20 mouse cellular contexts compared by ENCODE assay signal in the genomic region with DNA sequence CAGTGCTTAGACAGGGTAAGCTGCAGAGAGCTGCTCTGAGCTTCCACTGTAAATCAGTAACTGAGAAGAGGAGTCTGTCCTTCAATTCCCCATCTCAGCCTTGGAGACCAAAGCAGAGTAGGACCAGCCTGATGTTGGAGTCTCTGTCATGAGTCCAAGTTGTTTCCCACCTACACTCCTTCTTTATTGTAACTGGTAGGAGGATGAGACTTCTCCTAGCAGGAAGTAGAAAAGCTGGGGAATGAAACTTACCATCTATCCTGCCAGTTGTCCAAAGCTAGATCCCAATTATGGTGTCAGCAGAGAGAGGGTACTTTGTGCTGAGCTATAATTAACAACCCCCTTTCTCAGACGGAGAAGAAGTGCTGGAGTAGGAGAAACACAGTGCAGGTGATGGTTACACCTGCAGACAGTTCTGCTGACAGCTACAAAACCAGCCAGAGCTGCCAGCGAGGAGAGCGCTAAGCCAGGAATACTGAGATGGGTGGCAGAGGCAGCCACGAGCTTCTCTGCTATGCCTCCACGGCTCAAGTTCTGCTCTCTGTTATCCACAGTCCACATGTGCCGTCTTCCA.
DNase-seq lines count a peak whose midpoint lies in the region; TF ChIP-seq lines count a peak whose summit lies in the region.
"Had no signal": no experiment of that assay in that cellular context is flagged by ENCODE, and none has a peak within 500 bp of the region (broad histone marks: within the 10 kb centered on the region; RNA-seq: fewer than 3 reads in every experiment).

No protein-coding gene starts in this region.

- no peak overlapping the region for H3K27ac ChIP-seq in cerebellum, adult 2 months (ENCODE audit: insufficient read depth, low read length)
- H3K27ac ChIP-seq: embryonic facial prominence, embryonic 13.5 days; forebrain, embryonic 12.5 days; heart, embryonic 15.5 days; hindbrain, embryonic 13.5 days had no signal

- no peak for TF ChIP-seq POLR2A in cerebellum, adult 2 months (IDR thresholded peaks at IDR 0.05; ENCODE audit: borderline replicate concordance, insufficient read depth, low read length)

- DNase-seq in cerebellum, adult 2 months: peak; percentile 9
- DNase-seq in cerebellum, adult 8-10 months: no peak
- peak; percentile 19 to 49 for DNase-seq in kidney, postnatal 25 days
- DNase-seq in kidney, postnatal 10 days: no peak
- peak; percentile 61 for DNase-seq in right cerebral cortex, adult 18-20 months
- DNase-seq in right cerebral cortex, adult 2 months (ENCODE audit: low spot score in 2 of 2): no peak
- no peak for DNase-seq in urinary bladder, postnatal 25 days (ENCODE audit: low spot score)
- DNase-seq: adrenal gland, adult 8-10 months; adrenal gland, postnatal 36 days; B cell, adult 2 months; cerebellum, adult 11 months; cerebellum, adult 9-11 months; cerebellum, postnatal 36 days; gastrocnemius, postnatal 10 days; heart, adult 18-20 months; heart, postnatal 14 days had no signal

- TF ChIP-seq CTCF in cerebellum, adult 2 months (IDR thresholded peaks at IDR 0.05; ENCODE audit: borderline replicate concordance, insufficient read depth, low read depth, low read length): no peak

- no peaks in the 10 kb centered on the region for H3K27me3 ChIP-seq in cerebellum, adult 2 months (ENCODE audit: control insufficient read depth, insufficient read depth, low read length)
- H3K27me3 ChIP-seq: embryonic facial prominence, embryonic 13.5 days; forebrain, embryonic 12.5 days; heart, embryonic 15.5 days; hindbrain, embryonic 13.5 days had no signal

- peaks cover 15% of the 10 kb centered on the region for H3K4me1 ChIP-seq in cerebellum, adult 2 months (ENCODE audit: control insufficient read depth, insufficient read depth, low read length)
- H3K4me1 ChIP-seq: embryonic facial prominence, embryonic 13.5 days had no signal

- 63% methylated on average over 6 of the region's 6 CpGs for WGBS in cerebellum, adult 2 months

- no peak overlapping the region for H3K4me3 ChIP-seq in cerebellum, adult 2 months (replicated peaks; ENCODE audit: insufficient read depth, low read depth, low read length)
- H3K4me3 ChIP-seq: embryonic facial prominence, embryonic 13.5 days; forebrain, embryonic 12.5 days; heart, embryonic 15.5 days; hindbrain, embryonic 13.5 days had no signal

Comparison
In these comparisons a context has a peak if more than half of its experiments do, and no peak if none do; other contexts are left out.
1. DNase-seq: peak in cerebellum, adult 2 months (2 of 2), kidney, postnatal 25 days (2 of 2) and right cerebral cortex, adult 18-20 months (single experiment); none in cerebellum, adult 8-10 months (single experiment), kidney, postnatal 10 days (single experiment), right cerebral cortex, adult 2 months (0 of 2) and urinary bladder, postnatal 25 days (single experiment).